Mouse (Mus musculus) heart, adult 18-20 months (tissue): Measurements from ENCODE around the gene Prr14. TPM values are rescaled to one million over a fixed set of nuclear protein-coding genes. Genes with fewer than 3 reads are reported as not detected.
A peak's percentile ranks its signal among the peaks of the same experiment; 100 is the strongest.
"Not testable (repeated sequence)": the region's sequence is repeated elsewhere in the genome, so short reads cannot be mapped to it uniquely, and the experiment has no call there.

ENCODE experiments used
- DNase-seq, 2 experiments: peaks; one replicate each; pipeline ENCODE4 v3.0.0; 2021 to 2022; ENCODE audit warnings: mixed read lengths in 1 of 2
- long read RNA-seq, 2 experiments: library from polyadenylated mRNA; stranded (forward); transcript quantifications; one replicate each; pipeline ENCODE4 v2.0.0; 2021
- total RNA-seq, 2 experiments: library from RNA; stranded (reverse); gene quantifications; 2 replicates each; pipeline ENCODE4 v1.2.3; 2021

Gene Prr14
- 10 to 100 TPM; 21.1 to 22.2 TPM for total RNA-seq
- long read RNA-seq, experiment 1, partial matches to known transcripts = 7 of 12 reads
- long read RNA-seq, experiment 1, other reads (novel, unspliced or antisense) = 4 of 12 reads
- long read RNA-seq, experiment 2, partial matches to known transcripts = 7 of 8 reads
- long read RNA-seq, experiment 2, other reads (novel, unspliced or antisense) = 0 of 8 reads

GRCm38 (mm10) chr7:127459311-127459710 lies at the start of gene Prr14:
TSS of gene Prr14 (plus strand) at chr7:127459611.
- not testable (repeated sequence) for DNase-seq

GRCm38 (mm10) chr7:127411418-127411817 lies 48.0 kb upstream of the Prr14 start:
- DNase-seq = no peak

- peak; percentile 97 to 98 for DNase-seq
Measured at GRCm38 (mm10) chr7:127421388-127422191, 37.8 kb upstream of the Prr14 start, which contains the start of gene Zfp688. TSS of gene Zfp688 (minus strand) at chr7:127422068.

- peak in 1 of 2 experiments; percentile 20 for DNase-seq
Measured at GRCm38 (mm10) chr7:127422247-127422646, 37.2 kb upstream of the Prr14 start.

- no peak for DNase-seq
Measured at GRCm38 (mm10) chr7:127425291-127425690, 34.1 kb upstream of the Prr14 start.

GRCm38 (mm10) chr7:127425911-127426310 lies 33.5 kb upstream of the Prr14 start:
- DNase-seq = no peak

- peak; percentile 57 to 68 for DNase-seq
Measured at GRCm38 (mm10) chr7:127426354-127426753, 33.1 kb upstream of the Prr14 start.

- DNase-seq = no peak
Measured at GRCm38 (mm10) chr7:127435206-127435605, 24.2 kb upstream of the Prr14 start.

GRCm38 (mm10) chr7:127437724-127438123 lies 21.7 kb upstream of the Prr14 start:
- no peak for DNase-seq

- no peak for DNase-seq
Measured at GRCm38 (mm10) chr7:127443976-127444375, 15.4 kb upstream of the Prr14 start.

- DNase-seq = peak; percentile 97 to 98
Measured at GRCm38 (mm10) chr7:127448521-127449300, 10.7 kb upstream of the Prr14 start, which contains the start of gene Zfp689. TSS of gene Zfp689 (minus strand) at chr7:127449158.

- DNase-seq = no peak
Measured at GRCm38 (mm10) chr7:127449966-127450365, 9.4 kb upstream of the Prr14 start.

- no peak for DNase-seq
Measured at GRCm38 (mm10) chr7:127453056-127453455, 6.4 kb upstream of the Prr14 start.

GRCm38 (mm10) chr7:127454905-127455304 lies 4.5 kb upstream of the Prr14 start:
- DNase-seq = no peak

GRCm38 (mm10) chr7:127458371-127459122 lies 864 bp upstream of the Prr14 start:
- DNase-seq = not testable (repeated sequence)

GRCm38 (mm10) chr7:127465191-127465590 lies 5.8 kb downstream of the Prr14 start:
- no peak for DNase-seq

- DNase-seq = not testable (repeated sequence)
Measured at GRCm38 (mm10) chr7:127465670-127466069, 6.3 kb downstream of the Prr14 start.

GRCm38 (mm10) chr7:127466606-127467005 lies 7.2 kb downstream of the Prr14 start:
- DNase-seq = no peak

- peak; percentile 21 to 61 for DNase-seq
Measured at GRCm38 (mm10) chr7:127470011-127470715, 10.8 kb downstream of the Prr14 start.

- DNase-seq = peak; percentile 94 to 97
Measured at GRCm38 (mm10) chr7:127470743-127471645, 11.6 kb downstream of the Prr14 start.
